Mouse (Mus musculus): ENCODE measurements around the gene Krtap22-2. TPM values are rescaled to one million over a fixed set of nuclear protein-coding genes. Genes with fewer than 3 reads are reported as not detected.
"Not testable (repeated sequence)": the region's sequence is repeated elsewhere in the genome, so short reads cannot be mapped to it uniquely, and the experiment has no call there.

Krtap22-2 gene
- not detected in 2 replicates for polyA plus RNA-seq (2014; fragmentation: Nextera tagmentation; extraction: Ambion mirVana)

- H3K4me1 ChIP-seq (ENCODE audit: control insufficient read depth, insufficient read depth, low read length), result no peaks in the 10 kb centered on the region
- H3K36me3 ChIP-seq (ENCODE audit: control insufficient read depth, insufficient read depth, low read length), result no peaks in the 10 kb centered on the region
- no peak for ATAC-seq (ENCODE audit: insufficient number of reproducible peaks, insufficient read depth, low FRiP score, low read depth)
- WGBS, result 81% methylated on average over 5 of the region's 5 CpGs
- H3K4me3 ChIP-seq (ENCODE audit: low read depth, low read length), result no peak within 1 kb of the TSS
- no peak within 1 kb of the TSS for H3K9ac ChIP-seq (replicated peaks; ENCODE audit: low read depth, low read length)
- H3K9me3 ChIP-seq (ENCODE audit: control insufficient read depth, low read depth, low read length), result no peaks in the 10 kb centered on the region
- no peak within 1 kb of the TSS for H3K27ac ChIP-seq (ENCODE audit: low read length)
- H3K4me2 ChIP-seq (replicated peaks; ENCODE audit: low read depth, low read length), result no peak within 1 kb of the TSS
- no peaks in the 10 kb centered on the region for H3K27me3 ChIP-seq (ENCODE audit: control insufficient read depth, insufficient read depth, low read length)
These were observed at the start of gene Krtap22-2 for GRCm38 (mm10) chr16:89010659-89011058. TSS of gene Krtap22-2 (minus strand) at chr16:89010759.

GRCm38 (mm10) chr16:89047783-89048182 lies 37.2 kb upstream of the Krtap22-2 start, which contains the start of gene Krtap6-5:
TSS of gene Krtap6-5 (minus strand) at chr16:89047883.
- Histone ChIP-seq H3K36me3 (ENCODE audit: control insufficient read depth, insufficient read depth, low read length) (no peaks in the 10 kb centered on the region), H3K4me1 (ENCODE audit: control insufficient read depth, insufficient read depth, low read length) (no peaks in the 10 kb centered on the region), H3K4me2 (replicated peaks; ENCODE audit: low read depth, low read length) (no peak within 1 kb of the TSS), H3K27me3 (ENCODE audit: control insufficient read depth, insufficient read depth, low read length) (no peaks in the 10 kb centered on the region), H3K9ac (replicated peaks; ENCODE audit: low read depth, low read length) (no peak within 1 kb of the TSS), H3K27ac (ENCODE audit: low read length) (no peak within 1 kb of the TSS), H3K4me3 (ENCODE audit: low read depth, low read length) (no peak within 1 kb of the TSS), H3K9me3 (ENCODE audit: control insufficient read depth, low read depth, low read length) (no peaks in the 10 kb centered on the region)
- WGBS, result 80% methylated on average over 3 of the region's 3 CpGs
- no peak for ATAC-seq (ENCODE audit: insufficient number of reproducible peaks, insufficient read depth, low FRiP score, low read depth)

GRCm38 (mm10) chr16:89041372-89041771 lies 30.8 kb upstream of the Krtap22-2 start, which contains the start of gene Gm10228:
TSS of gene Gm10228 (minus strand) at chr16:89041472.
- 87% methylated on average over 2 of the region's 4 CpGs for WGBS
- H3K36me3 ChIP-seq (ENCODE audit: control insufficient read depth, insufficient read depth, low read length); ATAC-seq (ENCODE audit: insufficient number of reproducible peaks, insufficient read depth, low FRiP score, low read depth); H3K4me3 ChIP-seq (ENCODE audit: low read depth, low read length); H3K9ac ChIP-seq (replicated peaks; ENCODE audit: low read depth, low read length); H3K4me1 ChIP-seq (ENCODE audit: control insufficient read depth, insufficient read depth, low read length); H3K4me2 ChIP-seq (replicated peaks; ENCODE audit: low read depth, low read length); H3K27me3 ChIP-seq (ENCODE audit: control insufficient read depth, insufficient read depth, low read length); H3K9me3 ChIP-seq (ENCODE audit: control insufficient read depth, low read depth, low read length); H3K27ac ChIP-seq (ENCODE audit: low read length): not testable (repeated sequence)

GRCm38 (mm10) chr16:89031399-89031798 lies 20.8 kb upstream of the Krtap22-2 start, which contains the start of gene Krtap6-1:
TSS of gene Krtap6-1 (plus strand) at chr16:89031699.
- not testable (repeated sequence) for H3K36me3 ChIP-seq (ENCODE audit: control insufficient read depth, insufficient read depth, low read length); H3K4me3 ChIP-seq (ENCODE audit: low read depth, low read length); ATAC-seq (ENCODE audit: insufficient number of reproducible peaks, insufficient read depth, low FRiP score, low read depth); H3K4me2 ChIP-seq (replicated peaks; ENCODE audit: low read depth, low read length); H3K9ac ChIP-seq (replicated peaks; ENCODE audit: low read depth, low read length); H3K27me3 ChIP-seq (ENCODE audit: control insufficient read depth, insufficient read depth, low read length); H3K27ac ChIP-seq (ENCODE audit: low read length); H3K4me1 ChIP-seq (ENCODE audit: control insufficient read depth, insufficient read depth, low read length); H3K9me3 ChIP-seq (ENCODE audit: control insufficient read depth, low read depth, low read length)
- WGBS, result 93% methylated on average over 3 of the region's 3 CpGs

GRCm38 (mm10) chr16:89014984-89015383 lies 4.4 kb upstream of the Krtap22-2 start, which contains the start of gene Gm10229:
TSS of gene Gm10229 (plus strand) at chr16:89015284.
- not testable (repeated sequence) for H3K9ac ChIP-seq (replicated peaks; ENCODE audit: low read depth, low read length); H3K36me3 ChIP-seq (ENCODE audit: control insufficient read depth, insufficient read depth, low read length); H3K27ac ChIP-seq (ENCODE audit: low read length); H3K4me3 ChIP-seq (ENCODE audit: low read depth, low read length); H3K27me3 ChIP-seq (ENCODE audit: control insufficient read depth, insufficient read depth, low read length); H3K4me1 ChIP-seq (ENCODE audit: control insufficient read depth, insufficient read depth, low read length); ATAC-seq (ENCODE audit: insufficient number of reproducible peaks, insufficient read depth, low FRiP score, low read depth); H3K9me3 ChIP-seq (ENCODE audit: control insufficient read depth, low read depth, low read length); H3K4me2 ChIP-seq (replicated peaks; ENCODE audit: low read depth, low read length)
- whole genome bisulfite sequencing, result 89% methylated on average over 1 of the region's 3 CpGs

- no peaks in the 10 kb centered on the region for H3K9me3 ChIP-seq (ENCODE audit: control insufficient read depth, low read depth, low read length)
- H3K36me3 ChIP-seq (ENCODE audit: control insufficient read depth, insufficient read depth, low read length), result no peaks in the 10 kb centered on the region
- H3K27me3 ChIP-seq (ENCODE audit: control insufficient read depth, insufficient read depth, low read length), result no peaks in the 10 kb centered on the region
- no peak for ATAC-seq (ENCODE audit: insufficient number of reproducible peaks, insufficient read depth, low FRiP score, low read depth)
- no peaks in the 10 kb centered on the region for H3K4me1 ChIP-seq (ENCODE audit: control insufficient read depth, insufficient read depth, low read length)
- no peak overlapping the region for H3K9ac ChIP-seq (replicated peaks; ENCODE audit: low read depth, low read length)
- no peak overlapping the region for H3K4me3 ChIP-seq (ENCODE audit: low read depth, low read length)
- no peak overlapping the region for H3K4me2 ChIP-seq (replicated peaks; ENCODE audit: low read depth, low read length)
- no peak overlapping the region for H3K27ac ChIP-seq (ENCODE audit: low read length)
- WGBS, result 97% methylated on average over 3 of the region's 3 CpGs
These were observed 3.4 kb upstream of the Krtap22-2 start for GRCm38 (mm10) chr16:89013973-89014372.

- ATAC-seq (ENCODE audit: insufficient number of reproducible peaks, insufficient read depth, low FRiP score, low read depth), result no peak
These were observed 47.8 kb downstream of the Krtap22-2 start, which contains the start of gene Krtap16-3 for GRCm38 (mm10) chr16:88962773-88963172. TSS of gene Krtap16-3 (minus strand) at chr16:88962873.

More at GRCm38 (mm10) chr16:88962773-88963172, 47.8 kb downstream of the Krtap22-2 start, which contains the start of gene Krtap16-3:
- Histone ChIP-seq H3K9me3 (ENCODE audit: control insufficient read depth, low read depth, low read length) (no peaks in the 10 kb centered on the region), H3K9ac (replicated peaks; ENCODE audit: low read depth, low read length) (no peak within 1 kb of the TSS), H3K4me1 (ENCODE audit: control insufficient read depth, insufficient read depth, low read length) (no peaks in the 10 kb centered on the region), H3K27ac (ENCODE audit: low read length) (no peak within 1 kb of the TSS), H3K27me3 (ENCODE audit: control insufficient read depth, insufficient read depth, low read length) (no peaks in the 10 kb centered on the region), H3K4me3 (ENCODE audit: low read depth, low read length) (no peak within 1 kb of the TSS), H3K36me3 (ENCODE audit: control insufficient read depth, insufficient read depth, low read length) (no peaks in the 10 kb centered on the region), H3K4me2 (replicated peaks; ENCODE audit: low read depth, low read length) (no peak within 1 kb of the TSS)
- whole genome bisulfite sequencing, result 89% methylated on average over 7 of the region's 7 CpGs

All from stomach, embryonic 14.5 days (tissue).